Mouse (Mus musculus) thymus, adult 2 months (tissue): ENCODE data around the gene Cep78. TPM values are rescaled to one million over a fixed set of nuclear protein-coding genes. Genes with fewer than 3 reads are reported as not detected.

ENCODE experiments used
- DNase-seq: peaks from one replicate; pipeline ENCODE4 v3.0.0; 2021
- H3K27ac ChIP-seq: fragments of 200-500 bp; 2 replicates; pipeline ENCODE4 v1.5.1; 2012; ENCODE audit warnings: low read length, control low read depth; ENCODE audit not compliant: control insufficient read depth, insufficient read depth
- H3K27me3 ChIP-seq: fragments of 200-500 bp; 2 replicates; pipeline ENCODE4 v1.6.1; 2012; ENCODE audit warnings: mild to moderate bottlenecking, low read length, moderate library complexity, mixed read lengths; ENCODE audit not compliant: control insufficient read depth, insufficient read depth
- H3K36me3 ChIP-seq: fragments of 200-500 bp; 2 replicates; pipeline ENCODE4 v1.6.1; 2012; ENCODE audit warnings: mild to moderate bottlenecking, low read length, moderate library complexity; ENCODE audit not compliant: control insufficient read depth, insufficient read depth
- H3K4me1 ChIP-seq: fragments of 200-500 bp; replicated peaks from 2 replicates; pipeline ENCODE4 v1.6.1; 2012; ENCODE audit warnings: low read length; ENCODE audit not compliant: control insufficient read depth, insufficient read depth
- H3K4me3 ChIP-seq: fragments of 200-500 bp; 2 replicates; pipeline ENCODE4 v1.5.1; 2012; ENCODE audit warnings: mild to moderate bottlenecking, low read length, control low read depth, moderate library complexity; ENCODE audit not compliant: control insufficient read depth, insufficient read depth
- CTCF ChIP-seq: fragments of 200-500 bp; IDR thresholded peaks from 2 replicates; pipeline ENCODE4 v1.5.1; 2012; ENCODE audit warnings: mild to moderate bottlenecking, control low read depth, low read length, moderate library complexity, borderline replicate concordance; ENCODE audit not compliant: control insufficient read depth, poor library complexity, insufficient read depth; ENCODE audit errors: extremely low read depth
- POLR2A ChIP-seq: fragments of 200-500 bp; IDR thresholded peaks from 2 replicates; pipeline ENCODE4 v1.6.1; 2012; ENCODE audit warnings: mild to moderate bottlenecking, low read length, control low read depth, moderate library complexity; ENCODE audit not compliant: control insufficient read depth, poor library complexity, insufficient read depth; ENCODE audit errors: extremely low read depth
- WGBS: fragments of 180-500 bp; shearing (Covaris S2); methylation state at CpG from one replicate; pipeline ENCODE4 v1.1.7; 2018; 5-methylcytosine and 5-hydroxymethylcytosine counted together
- polyA plus RNA-seq: library from polyadenylated mRNA; depleted of rRNA; stranded (reverse); fragments of >200 nt; gene quantifications from 2 replicates; pipeline ENCODE4 v1.2.3, GENCODE M21; 2012; rRNA removed

Cep78 gene
- polyA plus RNA-seq, 1 experiment, result 3.8 TPM

DNA sequence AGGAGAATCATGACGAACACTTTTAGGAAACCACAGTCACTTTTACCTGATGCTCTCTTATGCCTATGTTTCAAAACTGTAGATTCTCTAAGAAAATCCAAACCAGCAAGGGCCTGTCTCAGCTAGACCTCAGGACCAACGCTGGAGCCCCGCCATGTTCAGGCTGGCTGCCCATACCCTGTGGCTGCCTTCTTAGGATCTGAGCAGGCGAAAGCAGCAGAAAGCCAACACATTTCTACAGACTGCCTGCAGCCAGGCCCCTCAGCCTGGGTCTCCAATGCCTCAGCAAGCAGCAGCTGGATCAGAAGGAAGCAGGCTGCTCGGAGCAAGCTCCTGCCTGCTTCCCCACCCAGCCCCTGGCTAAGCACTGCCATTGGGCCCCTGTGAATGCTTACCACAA is 73.3 kb downstream of the Cep78 start:
- 90% methylated on average over 5 of the region's 5 CpGs for WGBS
- no peak for TF ChIP-seq CTCF
- no peak for TF ChIP-seq POLR2A
- Histone ChIP-seq H3K36me3 (peaks cover 18% of the 10 kb centered on the region; the same call in 1 of the 2 replicates), H3K27me3 (no peaks in the 10 kb centered on the region), H3K27ac (no peak overlapping the region), H3K4me3 (no peak overlapping the region), H3K4me1 (no peaks in the 10 kb centered on the region)
- no peak for DNase-seq

DNA sequence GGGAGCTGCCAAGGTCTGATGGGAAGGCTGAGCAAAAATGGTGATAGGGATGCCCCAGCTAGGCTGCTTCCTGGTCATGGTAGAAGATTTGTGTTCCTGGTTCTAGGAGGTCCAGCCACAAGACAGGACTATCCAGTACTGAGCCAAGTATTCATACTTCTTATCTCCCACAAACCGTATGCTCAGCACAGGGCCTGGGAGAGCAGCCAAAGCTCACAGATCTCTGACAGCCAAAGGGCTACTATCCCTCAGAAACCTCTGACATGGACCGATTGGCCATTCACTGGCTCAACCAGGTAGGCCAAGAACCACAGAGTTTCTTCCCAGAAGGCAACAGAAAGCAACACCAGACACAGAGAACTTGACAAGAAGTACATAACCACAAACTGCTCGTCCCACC is 73.8 kb downstream of the Cep78 start:
- no peaks in the 10 kb centered on the region for H3K4me1 ChIP-seq
- no peak for DNase-seq
- H3K27ac ChIP-seq, result no peak overlapping the region; the same call in 1 of the 2 replicates
- H3K36me3 ChIP-seq, result peaks cover 18% of the 10 kb centered on the region; the same call in 1 of the 2 replicates
- no peak overlapping the region for H3K4me3 ChIP-seq
- H3K27me3 ChIP-seq, result no peaks in the 10 kb centered on the region
- 84% methylated on average over 3 of the region's 3 CpGs for WGBS
- no peak for TF ChIP-seq CTCF
- TF ChIP-seq POLR2A, result no peak

- no peaks in the 10 kb centered on the region for H3K4me1 ChIP-seq
- TF ChIP-seq CTCF, result no peak
- no peak for TF ChIP-seq POLR2A
- H3K36me3 ChIP-seq, result peaks cover 21% of the 10 kb centered on the region; the same call in 1 of the 2 replicates
- H3K27ac ChIP-seq, result no peak overlapping the region
- DNase-seq, result no peak
- no peaks in the 10 kb centered on the region for H3K27me3 ChIP-seq
- WGBS, result 94% methylated on average over 1 of the region's 1 CpGs
- H3K4me3 ChIP-seq, result no peak overlapping the region
Measured at GRCm38 (mm10) chr19:15910488-15910887, 74.3 kb downstream of the Cep78 start.

DNA sequence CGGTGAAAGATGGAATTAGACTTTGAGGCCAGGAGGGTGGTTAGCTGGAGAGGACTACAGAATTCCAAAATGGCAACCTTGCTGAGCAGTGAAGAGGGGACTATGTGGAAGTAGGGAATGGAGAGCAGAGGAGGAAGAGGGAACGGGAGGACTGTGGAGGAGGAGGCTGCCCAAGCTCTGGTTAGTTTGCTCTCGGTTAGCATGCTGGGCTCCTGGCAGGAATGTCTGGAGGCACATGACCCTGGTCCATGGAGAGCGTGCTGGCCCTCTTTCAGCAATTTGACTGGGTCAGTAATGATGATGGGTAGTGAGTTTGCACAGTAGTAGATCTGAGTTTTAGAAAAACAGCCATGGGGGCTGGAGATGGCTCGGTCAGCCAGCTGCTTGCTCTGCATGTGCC is 76.8 kb downstream of the Cep78 start:
- Histone ChIP-seq H3K4me1 (no peaks in the 10 kb centered on the region), H3K27ac (no peak overlapping the region), H3K4me3 (no peak overlapping the region), H3K36me3 (peaks cover 25% of the 10 kb centered on the region; the same call in 1 of the 2 replicates), H3K27me3 (no peaks in the 10 kb centered on the region)
- TF ChIP-seq POLR2A, result no peak
- no peak for TF ChIP-seq CTCF
- 97% methylated on average over 5 of the region's 5 CpGs for WGBS
- no peak for DNase-seq

Other genes starting within 250 kb of the Cep78 start
- gene Psat1, start 37.7 kb downstream of the Cep78 start, polyA plus RNA-seq, result 31.9 and 33.2 TPM in 2 replicates
- 7.7 and 8.1 TPM in 2 replicates for gene Gnaq, start 147.8 kb upstream of the Cep78 start, polyA plus RNA-seq